Mouse (Mus musculus) liver, adult 2 months (tissue): ENCODE data around the gene Retreg1. TPM values are rescaled to one million over a fixed set of nuclear protein-coding genes. Genes with fewer than 3 reads are reported as not detected.

Source experiments
- DNase-seq: peaks from one replicate; pipeline ENCODE4 v3.0.0-alpha.2; 2011; ENCODE audit warnings: low read depth, low spot score; ENCODE audit errors: extremely low read depth
- H3K27ac ChIP-seq: fragments of 200-500 bp; replicated peaks from 2 replicates; pipeline ENCODE4 v1.5.1; 2012; ENCODE audit warnings: low read depth, mild to moderate bottlenecking, control low read depth, inconsistent platforms, low read length; ENCODE audit not compliant: insufficient read depth
- H3K27me3 ChIP-seq: fragments of 200-500 bp; 2 replicates; pipeline ENCODE4 v1.6.1; 2012; ENCODE audit warnings: mild to moderate bottlenecking, moderate library complexity, low read length, inconsistent platforms; ENCODE audit not compliant: control insufficient read depth, insufficient read depth
- H3K36me3 ChIP-seq: fragments of 200-500 bp; 2 replicates; pipeline ENCODE4 v1.6.1; 2012; ENCODE audit warnings: low read length, inconsistent platforms; ENCODE audit not compliant: control insufficient read depth, insufficient read depth
- H3K4me1 ChIP-seq: fragments of 200-500 bp; 2 replicates; pipeline ENCODE4 v1.6.1; 2011; ENCODE audit warnings: low read length; ENCODE audit not compliant: control insufficient read depth, insufficient read depth
- H3K4me3 ChIP-seq: fragments of 200-500 bp; 2 replicates; pipeline ENCODE4 v1.5.1; 2011; ENCODE audit warnings: low read depth, mild to moderate bottlenecking, control low read depth, low read length, moderate library complexity; ENCODE audit not compliant: insufficient read depth
- H3K79me2 ChIP-seq: fragments of 200-500 bp; 2 replicates; pipeline ENCODE4 v1.6.1; 2012; ENCODE audit warnings: inconsistent platforms, mild to moderate bottlenecking, low read length, moderate library complexity; ENCODE audit not compliant: control insufficient read depth, insufficient read depth
- H3K9ac ChIP-seq: fragments of 200-500 bp; 2 replicates; pipeline ENCODE4 v1.6.1; 2012; ENCODE audit warnings: low read depth, mild to moderate bottlenecking, control low read depth, inconsistent platforms, low read length
- CTCF ChIP-seq: fragments of 200-500 bp; IDR thresholded peaks from 2 replicates; pipeline ENCODE4 v1.5.1; 2011; ENCODE audit warnings: low read depth, low read length, control low read depth
- POLR2A ChIP-seq: fragments of 200-500 bp; IDR thresholded peaks from 2 replicates; pipeline ENCODE4 v1.6.1; 2011; ENCODE audit warnings: low read length, control low read depth; ENCODE audit not compliant: insufficient read depth; ENCODE audit errors: extremely low read depth
- WGBS: fragments of 180-500 bp; shearing (Covaris S2); methylation state at CpG from one replicate; pipeline ENCODE4 v1.1.7; 2018; 5-methylcytosine and 5-hydroxymethylcytosine counted together
- polyA plus RNA-seq: library from polyadenylated mRNA; depleted of rRNA; stranded (reverse); fragments of >200 nt; gene quantifications from 2 replicates; pipeline ENCODE4 v1.2.3, GENCODE M21; 2012
- total RNA-seq: library from RNA; depleted of rRNA; stranded (reverse); fragments of >200 nt; gene quantifications from 2 replicates; pipeline ENCODE4 v1.2.3, GENCODE M21; 2014

The Retreg1 gene
- total and polyA plus RNA-seq, 2 experiments: 16.1 to 176 TPM

- no peak overlapping the region for H3K4me3 ChIP-seq
- peaks cover 19% of the 10 kb centered on the region for H3K4me1 ChIP-seq
- peak; percentile 78 for DNase-seq
- 25% methylated on average over 10 of the region's 10 CpGs for WGBS
- H3K27ac ChIP-seq: peak overlapping the region; percentile 49
- TF ChIP-seq CTCF: no peak
- no peak for TF ChIP-seq POLR2A
- peaks cover 7% of the 10 kb centered on the region; the same call in 1 of the 2 replicates for H3K79me2 ChIP-seq
- H3K27me3 ChIP-seq: no peaks in the 10 kb centered on the region
- no peak overlapping the region for H3K9ac ChIP-seq
- no peaks in the 10 kb centered on the region for H3K36me3 ChIP-seq
These were observed 87.0 kb downstream of the Retreg1 start for GRCm38 (mm10) chr15:25929936-25930335.

- Histone ChIP-seq H3K36me3 (no peaks in the 10 kb centered on the region), H3K79me2 (peaks cover 9% of the 10 kb centered on the region; the same call in 1 of the 2 replicates), H3K9ac (no peak overlapping the region), H3K4me3 (no peak overlapping the region), H3K27me3 (no peaks in the 10 kb centered on the region), H3K27ac (no peak overlapping the region), H3K4me1 (peaks cover 19% of the 10 kb centered on the region)
- DNase-seq: no peak
- 79% methylated on average over 5 of the region's 5 CpGs for WGBS
- TF ChIP-seq POLR2A (no peak), CTCF (no peak)
These were observed 87.7 kb downstream of the Retreg1 start for GRCm38 (mm10) chr15:25930657-25931056.

GRCm38 (mm10) chr15:25932497-25932896 is 89.5 kb downstream of the Retreg1 start:
- no peak for TF ChIP-seq POLR2A
- Histone ChIP-seq H3K4me3 (no peak overlapping the region), H3K9ac (0 out of 2 replicates have a peak overlapping the region, but pooled peaks have one; percentile 23), H3K27me3 (no peaks in the 10 kb centered on the region), H3K27ac (peak overlapping the region; percentile 88), H3K36me3 (no peaks in the 10 kb centered on the region), H3K4me1 (peaks cover 19% of the 10 kb centered on the region), H3K79me2 (peaks cover 9% of the 10 kb centered on the region; the same call in 1 of the 2 replicates)
- no peak for DNase-seq
- WGBS: 33% methylated on average over 9 of the region's 9 CpGs

GRCm38 (mm10) chr15:25932937-25933684 is 90.1 kb downstream of the Retreg1 start:
- peak; percentile 24; the same call in 1 of the 2 replicates for TF ChIP-seq POLR2A
- TF ChIP-seq CTCF: no peak
- Histone ChIP-seq H3K27ac (peak overlapping the region; percentile 98), H3K79me2 (peaks cover 9% of the 10 kb centered on the region; the same call in 1 of the 2 replicates), H3K9ac (peak overlapping the region; percentile 74), H3K4me1 (peaks cover 19% of the 10 kb centered on the region), H3K4me3 (peak overlapping the region; percentile 54), H3K36me3 (no peaks in the 10 kb centered on the region), H3K27me3 (no peaks in the 10 kb centered on the region)
- 8% methylated on average over 16 of the region's 16 CpGs for WGBS
- peak; percentile 98 for DNase-seq

GRCm38 (mm10) chr15:25933685-25934108 is 90.7 kb downstream of the Retreg1 start:
- peak overlapping the region; percentile 79 for H3K9ac ChIP-seq
- H3K79me2 ChIP-seq: peaks cover 9% of the 10 kb centered on the region; the same call in 1 of the 2 replicates
- no peak for TF ChIP-seq CTCF
- no peak for TF ChIP-seq POLR2A
- 6% methylated on average over 7 of the region's 7 CpGs for WGBS
- H3K36me3 ChIP-seq: no peaks in the 10 kb centered on the region
- no peaks in the 10 kb centered on the region for H3K27me3 ChIP-seq
- H3K4me1 ChIP-seq: peaks cover 19% of the 10 kb centered on the region
- H3K27ac ChIP-seq: peak overlapping the region; percentile 98
- no peak for DNase-seq
- H3K4me3 ChIP-seq: peak overlapping the region; percentile 54

- Histone ChIP-seq H3K27me3 (no peaks in the 10 kb centered on the region), H3K9ac (peak overlapping the region; percentile 70), H3K27ac (peak overlapping the region; percentile 98), H3K4me3 (peak overlapping the region; percentile 54), H3K36me3 (no peaks in the 10 kb centered on the region), H3K4me1 (peaks cover 17% of the 10 kb centered on the region), H3K79me2 (peaks cover 9% of the 10 kb centered on the region; the same call in 1 of the 2 replicates)
- DNase-seq: peak; percentile 51
- TF ChIP-seq CTCF (no peak), POLR2A (no peak)
- 27% methylated on average over 7 of the region's 7 CpGs for WGBS
These were observed 91.4 kb downstream of the Retreg1 start for GRCm38 (mm10) chr15:25934411-25934810.
